Mouse (Mus musculus): ENCODE measurements around the gene Cdh22.

Gene Cdh22

DNA sequence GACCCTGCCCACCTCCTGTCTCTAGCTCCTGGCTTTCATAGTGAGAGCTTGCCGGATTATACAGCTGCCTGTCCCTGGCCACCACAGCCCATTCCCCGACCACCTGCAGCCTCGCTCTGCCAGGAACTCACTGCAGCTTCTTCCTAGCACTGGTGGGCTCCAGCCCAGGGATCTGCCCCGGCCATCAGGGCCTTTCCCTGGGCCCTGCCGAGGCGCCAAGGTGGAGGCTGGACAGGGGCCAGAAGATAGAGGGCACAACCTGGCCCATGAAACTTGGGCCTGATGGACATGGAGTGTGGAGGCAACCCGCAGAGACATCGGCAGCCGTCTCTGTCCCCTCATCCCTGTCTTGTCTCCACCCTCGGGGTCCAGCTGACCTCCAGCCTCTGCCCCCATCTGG is 21.6 kb upstream of the Cdh22 start:
- CTCF ChIA-PET, result interaction anchor here in 3 of 4 experiments (0.6 to 0.9 kb wide), 3 partner anchors 81 to 338 kb away, joined by 3 to 4 read pairs (median 3); no protein-coding TSS in a partner anchor
- POLR2A ChIA-PET, result no interaction called here

DNA sequence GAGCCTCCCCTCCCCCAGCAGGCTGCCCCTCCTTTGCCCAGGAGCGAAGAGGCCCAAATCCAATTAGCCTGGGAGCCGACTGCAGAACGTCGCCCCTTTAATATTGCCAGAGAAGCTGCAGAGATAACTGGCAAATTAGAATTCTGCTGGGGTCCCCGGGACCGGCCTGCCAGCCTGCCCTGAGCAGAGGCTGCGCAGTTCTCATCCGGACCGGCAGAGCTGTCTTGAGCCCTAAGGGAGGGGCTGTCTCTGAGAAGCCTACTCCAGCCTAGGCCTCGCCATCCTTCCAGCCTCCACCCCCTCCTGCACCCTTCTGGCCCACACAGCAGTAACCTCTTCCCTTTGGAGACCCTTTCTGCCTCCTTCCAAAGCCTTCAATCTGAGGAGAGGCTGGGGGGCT is 19.2 kb upstream of the Cdh22 start:
- CTCF ChIA-PET, result interaction anchor here in 2 of 4 experiments (0.5 to 1.2 kb wide), 3 partner anchors 16 to 179 kb away, joined by 4 to 5 read pairs (median 4); no protein-coding TSS in a partner anchor
- POLR2A ChIA-PET, result interaction anchor here in 1 of 4 experiments (0.6 to 0.7 kb wide), 2 partner anchors 73 to 714 kb away, joined by 3 read pairs; partner anchors contain the start of gene Elmo2

DNA sequence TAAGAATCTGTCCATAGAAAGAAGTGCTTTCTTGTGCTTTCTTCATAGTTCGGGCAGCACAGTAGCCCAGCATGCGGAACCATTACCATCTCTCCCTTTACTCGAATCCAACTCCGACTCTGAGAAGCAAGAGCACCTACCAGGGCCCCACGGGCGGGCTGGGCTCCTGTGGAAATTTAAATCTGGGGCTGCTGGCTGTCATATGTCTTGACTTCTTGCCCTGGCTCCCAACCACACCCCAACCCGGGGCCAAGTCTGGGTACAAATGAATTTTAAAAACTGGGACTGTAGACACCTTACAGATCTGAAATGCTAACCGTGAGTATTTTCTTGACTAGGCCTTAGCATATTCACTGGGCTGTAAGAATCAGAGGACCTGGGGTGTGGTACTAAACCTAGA is 18.6 kb upstream of the Cdh22 start:
- ChIA-PET POLR2A (interaction anchor here in 1 of 4 experiments (1.6 kb wide), 1 partner anchor 9 kb away, joined by 4 read pairs; no protein-coding TSS in a partner anchor), CTCF (interaction anchor here in 1 of 4 experiments (1.2 kb wide), 1 partner anchor 84 kb away, joined by 4 read pairs; no protein-coding TSS in a partner anchor)

DNA sequence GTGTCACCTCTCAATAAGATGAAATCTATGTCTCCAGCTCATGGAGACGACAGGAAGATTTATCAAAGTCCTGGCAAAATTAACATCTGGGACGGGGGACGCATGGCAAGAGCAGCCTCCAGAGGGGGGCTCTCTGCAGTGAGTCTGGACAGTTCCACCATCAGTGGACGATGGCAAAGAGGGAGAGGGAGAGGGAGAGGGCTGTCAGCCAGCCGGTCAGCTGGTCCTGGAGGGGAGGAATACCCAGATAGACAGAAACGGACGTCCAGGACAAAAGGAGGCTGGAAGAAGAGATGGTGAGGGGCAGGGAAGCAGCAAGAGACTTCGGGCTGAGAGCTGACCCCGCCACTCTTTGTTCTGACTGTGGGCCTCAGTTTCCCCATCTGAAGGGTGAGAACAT is 18.1 kb upstream of the Cdh22 start:
- ChIA-PET POLR2A (interaction anchor here in 1 of 4 experiments (1.6 kb wide), 1 partner anchor 9 kb away, joined by 4 read pairs; no protein-coding TSS in a partner anchor), CTCF (interaction anchor here in 1 of 4 experiments (0.8 kb wide), 1 partner anchor 314 kb away, joined by 3 read pairs; no protein-coding TSS in a partner anchor)

DNA sequence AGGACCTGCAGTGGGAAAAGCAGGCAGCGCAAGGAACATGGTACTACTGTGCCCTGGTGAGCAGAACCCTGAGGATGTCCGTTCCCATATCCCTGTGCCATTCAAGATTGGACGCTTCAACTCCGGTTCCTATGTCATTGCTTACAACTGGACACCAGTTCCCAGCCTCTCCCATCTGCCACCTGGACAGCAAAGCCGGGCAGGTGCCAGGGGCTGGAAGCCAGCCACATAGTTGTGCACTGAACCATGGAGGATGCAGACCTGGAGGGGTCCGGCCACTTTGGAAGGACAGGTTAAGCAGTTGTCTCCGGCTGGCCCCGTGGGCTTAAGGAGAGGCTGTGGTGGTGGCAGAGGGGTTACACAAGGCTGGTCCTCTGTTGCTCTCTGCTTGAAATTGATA is 17.7 kb upstream of the Cdh22 start:
- CTCF ChIA-PET, result interaction anchor here in 2 of 4 experiments (0.5 to 0.8 kb wide), 3 partner anchors 81 to 314 kb away, joined by 3 read pairs; no protein-coding TSS in a partner anchor
- POLR2A ChIA-PET, result interaction anchor here in 1 of 4 experiments (1.6 kb wide), 1 partner anchor 10 kb away, joined by 4 read pairs; no protein-coding TSS in a partner anchor

DNA sequence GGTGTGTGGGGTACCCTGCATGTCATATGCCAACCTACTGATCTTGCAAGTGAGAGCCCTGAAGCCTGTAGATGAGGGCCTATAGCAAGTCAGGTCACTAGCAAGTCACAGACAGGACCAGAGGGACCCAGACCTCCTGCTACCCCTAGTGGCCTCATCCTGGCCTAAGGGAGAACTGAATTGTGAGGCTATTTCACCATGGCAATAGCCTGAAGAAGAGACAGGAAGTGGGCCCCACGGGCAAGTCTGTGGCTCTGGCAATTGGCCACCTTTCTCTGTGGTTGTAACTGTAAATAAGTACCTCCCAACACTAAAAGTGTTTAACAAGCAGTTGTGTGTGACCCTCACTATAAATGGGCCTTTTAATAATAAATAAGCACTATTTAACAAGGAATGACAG is 16.2 kb upstream of the Cdh22 start:
- ChIA-PET CTCF (no interaction called here), POLR2A (no interaction called here)

DNA sequence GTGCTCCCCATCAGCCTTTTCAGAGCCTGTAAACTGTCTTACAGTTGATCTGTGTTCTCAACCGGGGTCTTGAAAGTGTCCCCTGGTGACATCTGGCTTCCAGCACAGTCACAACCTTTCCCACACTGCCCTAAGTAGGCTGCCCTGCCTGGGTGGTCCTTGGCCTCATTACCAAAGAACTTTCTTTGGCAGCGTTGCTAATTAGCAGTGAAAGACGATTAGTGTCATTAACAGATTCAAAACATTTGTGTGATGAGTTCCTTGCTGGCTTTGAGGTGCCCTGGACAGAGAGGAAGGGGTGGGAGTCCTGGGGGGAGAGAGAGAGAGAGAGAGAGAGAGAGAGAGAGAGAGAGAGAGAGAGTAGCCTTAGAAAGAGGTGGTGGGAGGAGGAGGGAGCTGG is 14.3 kb upstream of the Cdh22 start:
- CTCF ChIA-PET, result interaction anchor here in 2 of 4 experiments (0.6 to 0.7 kb wide), 3 partner anchors 94 to 293 kb away, joined by 3 to 5 read pairs (median 3); no protein-coding TSS in a partner anchor
- POLR2A ChIA-PET, result interaction anchor here in 2 of 4 experiments (0.6 kb wide), 2 partner anchors 171 to 202 kb away, joined by 3 read pairs; no protein-coding TSS in a partner anchor

DNA sequence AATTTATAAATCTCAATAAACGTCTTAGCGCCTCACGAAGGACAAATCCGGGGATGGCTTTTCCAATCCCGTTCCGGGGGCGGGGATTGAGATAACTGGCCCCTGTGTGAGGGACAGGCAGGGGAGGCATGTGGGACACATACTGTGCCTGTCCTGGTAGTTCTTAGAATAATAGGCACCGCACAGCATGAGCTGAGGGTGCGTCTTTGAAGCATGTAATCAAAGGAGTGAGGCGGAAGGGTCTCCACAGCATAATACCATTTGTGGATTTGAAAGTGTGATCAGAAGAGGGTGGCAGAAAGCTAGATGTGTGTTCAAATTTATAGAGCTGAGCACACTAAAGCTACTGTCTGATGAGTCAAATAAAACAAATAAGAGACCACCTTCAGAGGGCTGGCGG is 11.7 kb upstream of the Cdh22 start:
- POLR2A ChIA-PET, result no interaction called here

DNA sequence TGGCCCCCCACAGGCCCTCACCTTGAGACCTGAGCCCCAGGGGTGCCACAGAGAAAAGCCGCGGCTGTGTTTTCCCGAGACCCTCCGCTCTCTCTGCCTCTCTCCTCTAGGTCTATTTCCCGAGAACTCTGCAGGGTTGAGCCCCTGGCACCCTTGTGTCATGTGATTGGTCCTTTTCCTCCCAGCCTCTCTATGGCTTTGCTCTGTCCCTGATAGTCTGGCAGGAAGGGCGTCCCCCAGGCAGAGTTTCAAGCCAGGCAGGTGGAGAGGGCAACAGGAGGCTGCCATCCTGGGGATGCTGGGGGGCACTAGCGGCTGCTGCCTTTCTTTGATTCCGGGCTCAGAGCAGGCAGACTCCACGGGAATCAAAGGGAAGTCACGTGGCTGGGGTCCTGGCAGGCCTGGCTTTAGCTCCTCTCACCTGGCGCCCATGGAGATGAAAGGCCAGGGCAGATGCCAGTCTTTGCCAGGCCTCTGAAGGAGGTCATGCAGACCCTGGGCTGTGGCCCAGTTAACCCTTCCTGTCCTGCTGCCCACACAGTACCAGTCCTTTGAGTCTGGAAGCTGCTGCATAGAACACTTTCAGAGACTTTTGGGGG is 8.6 kb upstream of the Cdh22 start:
- CTCF ChIA-PET, result no interaction called here
- POLR2A ChIA-PET, result interaction anchor here in 1 of 4 experiments (0.6 kb wide), 1 partner anchor 44 kb away, joined by 4 read pairs; no protein-coding TSS in a partner anchor

More for the DNA sequence above, 11.7 kb upstream of the Cdh22 start:
- CTCF ChIA-PET, result no interaction called here

DNA sequence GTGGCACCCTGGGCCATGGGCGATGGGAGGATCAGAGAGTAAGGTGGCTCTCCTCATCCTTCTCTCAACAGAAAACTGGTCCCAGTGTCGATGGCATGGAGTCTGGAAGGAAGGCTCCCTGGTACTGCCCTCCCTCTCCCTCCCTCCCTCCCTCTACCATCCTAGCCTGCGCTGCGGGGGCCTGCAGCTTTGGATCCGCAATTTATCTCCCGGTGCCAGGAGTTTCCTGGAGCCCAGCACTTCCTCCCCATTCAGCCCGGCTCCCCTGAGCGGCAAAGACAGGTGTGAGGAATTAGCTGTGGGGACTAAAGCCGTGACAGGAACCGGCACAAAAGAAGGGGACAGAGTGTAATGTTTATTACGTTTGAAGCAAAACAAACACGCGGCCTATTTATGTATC is 7.9 kb upstream of the Cdh22 start:
- POLR2A ChIA-PET, result interaction anchor here in 1 of 4 experiments (0.6 kb wide), 1 partner anchor 43 kb away, joined by 4 read pairs; no protein-coding TSS in a partner anchor
- CTCF ChIA-PET, result no interaction called here

DNA sequence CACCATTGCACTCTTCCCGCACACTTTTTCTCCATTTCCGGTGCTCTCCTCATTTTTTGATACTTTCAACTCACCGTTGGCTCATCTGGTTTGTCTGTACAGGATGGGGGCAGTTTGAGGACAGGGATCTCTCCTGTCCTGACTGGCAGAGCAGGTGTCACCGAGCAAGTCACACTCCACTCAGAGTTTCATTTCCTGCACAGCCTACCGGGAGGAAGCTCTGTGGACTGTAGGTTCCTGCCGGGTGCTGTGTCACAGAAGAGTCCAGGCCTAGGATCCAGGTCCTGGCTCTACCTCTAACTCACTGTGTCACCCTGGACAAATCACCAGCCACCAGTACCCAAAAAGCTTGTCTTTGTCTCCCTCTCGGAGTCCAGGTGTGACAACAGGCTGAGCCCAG is 7.1 kb upstream of the Cdh22 start:
- ChIA-PET POLR2A (interaction anchor here in 1 of 4 experiments (0.6 kb wide), 1 partner anchor 79 kb away, joined by 4 read pairs; no protein-coding TSS in a partner anchor), CTCF (no interaction called here)

DNA sequence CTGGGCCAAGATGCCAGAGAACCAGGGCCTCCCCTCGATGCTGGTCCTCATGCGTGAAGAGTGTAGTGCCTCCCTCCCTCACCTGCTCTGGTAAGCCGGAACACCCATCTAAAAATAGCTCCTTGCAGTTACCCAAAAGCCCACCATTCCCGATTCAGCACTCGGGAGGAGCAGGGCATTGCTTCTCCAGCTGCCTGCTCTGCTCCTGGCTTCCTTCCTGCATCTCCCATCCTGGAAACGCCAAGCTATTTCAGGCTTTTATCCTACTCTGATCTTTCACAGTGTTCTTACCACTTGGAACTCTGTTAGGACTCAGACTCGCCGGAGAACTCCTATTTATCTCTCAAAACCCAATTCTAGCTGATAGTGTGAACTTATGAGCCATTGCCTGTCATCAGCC is 5.7 kb upstream of the Cdh22 start:
- ChIA-PET CTCF (interaction anchor here in 1 of 4 experiments (2.1 kb wide), 1 partner anchor 279 kb away, joined by 6 read pairs; no protein-coding TSS in a partner anchor), POLR2A (no interaction called here)

DNA sequence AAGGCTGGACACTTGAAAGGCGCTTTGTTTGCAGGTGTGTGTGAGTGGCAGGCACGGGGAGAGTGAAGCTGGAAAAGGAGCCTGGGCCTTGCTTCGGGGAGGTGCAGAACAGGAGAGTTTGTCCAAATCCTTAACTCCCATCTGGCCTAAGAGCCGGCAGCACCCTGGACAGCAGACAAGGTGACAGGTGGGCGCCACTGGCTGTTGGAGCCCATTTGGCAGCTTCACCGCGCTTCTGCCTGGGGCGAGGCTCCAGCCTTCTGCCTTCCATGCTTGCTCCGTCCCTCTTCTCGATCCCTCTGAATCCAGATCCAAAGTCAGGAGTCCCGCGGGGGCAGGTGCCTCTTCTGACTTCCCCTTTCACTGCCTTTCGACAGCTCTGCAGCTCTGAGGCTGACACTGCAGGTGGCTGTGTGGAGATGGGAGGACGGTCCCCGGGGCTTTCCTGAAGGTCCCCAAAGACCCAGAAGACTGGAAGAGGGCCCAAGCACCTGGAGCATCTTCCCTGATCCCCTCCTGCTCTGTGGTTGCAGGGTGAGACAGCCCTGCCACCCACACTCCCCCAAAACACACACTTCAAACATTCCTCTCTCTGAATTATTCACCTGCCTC is 5.0 kb upstream of the Cdh22 start:
- ChIA-PET CTCF (interaction anchor here in 1 of 4 experiments (2.1 kb wide), 1 partner anchor 278 kb away, joined by 6 read pairs; no protein-coding TSS in a partner anchor), POLR2A (interaction anchor here in 1 of 4 experiments (1.1 kb wide), 1 partner anchor 24 kb away, joined by 3 read pairs; no protein-coding TSS in a partner anchor)

DNA sequence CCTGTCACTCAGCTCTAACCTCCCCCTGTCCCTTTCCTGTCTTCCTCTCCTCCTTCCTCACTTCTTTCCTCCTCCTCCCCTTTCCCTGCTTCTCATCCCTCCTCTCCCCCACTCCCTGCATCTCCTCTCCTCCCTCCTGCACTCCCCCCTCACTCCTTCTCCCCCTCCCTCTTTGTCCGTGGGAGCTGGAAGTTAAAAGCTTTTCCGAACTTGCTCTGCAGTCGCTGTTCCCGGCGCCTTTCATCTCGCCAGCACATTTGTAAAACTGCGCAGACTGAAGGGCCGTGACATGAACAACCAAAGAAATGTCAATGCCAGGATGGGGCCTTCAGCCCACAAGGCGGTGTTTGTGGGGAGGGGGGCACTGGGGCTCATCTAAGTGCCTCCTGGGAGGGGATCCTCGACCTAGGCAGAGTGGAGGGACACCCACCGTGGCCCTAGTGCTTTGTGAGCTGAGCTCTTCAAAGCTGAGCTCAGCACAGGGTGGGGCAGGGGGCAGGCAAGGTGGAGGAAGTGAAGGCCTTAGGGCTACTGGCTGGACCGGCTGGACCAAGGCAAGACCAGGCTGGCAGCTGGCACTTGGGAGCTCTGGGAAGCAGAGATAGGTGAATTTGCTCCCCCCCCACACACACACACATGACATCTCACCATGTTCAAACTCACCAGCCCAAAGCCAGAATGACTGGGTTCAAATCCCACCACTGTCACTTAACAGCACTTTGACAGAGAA is 3.9 kb upstream of the Cdh22 start:
- ChIA-PET CTCF (interaction anchor here in 1 of 4 experiments (1.1 to 2.1 kb wide), 2 partner anchors 111 to 277 kb away, joined by 3 to 6 read pairs; no protein-coding TSS in a partner anchor), POLR2A (interaction anchor here in 2 of 4 experiments (0.6 to 1.1 kb wide), 3 partner anchors 23 to 1230 kb away, joined by 3 to 5 read pairs (median 3); no protein-coding TSS in a partner anchor)

DNA sequence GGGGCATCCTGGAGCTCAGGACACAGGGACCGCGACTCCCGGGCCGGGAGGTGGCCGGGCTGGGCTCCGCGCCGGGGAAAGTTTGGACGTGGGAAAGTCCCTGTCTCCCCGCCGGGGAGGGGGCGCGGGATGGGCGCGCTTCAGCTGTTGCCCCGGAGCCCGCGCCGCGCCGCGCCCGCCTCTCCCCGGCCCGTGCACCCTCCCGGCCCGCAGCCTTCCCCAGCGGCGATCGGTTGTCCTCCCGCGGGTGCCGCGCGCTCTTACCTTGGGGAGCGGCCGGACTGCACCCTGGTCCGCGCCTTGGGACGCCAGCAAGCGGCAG is 401 bp downstream of the Cdh22 start:
- ChIA-PET POLR2A (interaction anchor here in 2 of 4 experiments (0.6 to 1.4 kb wide), 2 partner anchors 10 to 93 kb away, joined by 3 read pairs; no protein-coding TSS in a partner anchor), CTCF (interaction anchor here in 3 of 4 experiments (0.5 to 1.5 kb wide), 11 partner anchors 13 to 222 kb away, joined by 3 to 7 read pairs (median 3); no protein-coding TSS in a partner anchor)

DNA sequence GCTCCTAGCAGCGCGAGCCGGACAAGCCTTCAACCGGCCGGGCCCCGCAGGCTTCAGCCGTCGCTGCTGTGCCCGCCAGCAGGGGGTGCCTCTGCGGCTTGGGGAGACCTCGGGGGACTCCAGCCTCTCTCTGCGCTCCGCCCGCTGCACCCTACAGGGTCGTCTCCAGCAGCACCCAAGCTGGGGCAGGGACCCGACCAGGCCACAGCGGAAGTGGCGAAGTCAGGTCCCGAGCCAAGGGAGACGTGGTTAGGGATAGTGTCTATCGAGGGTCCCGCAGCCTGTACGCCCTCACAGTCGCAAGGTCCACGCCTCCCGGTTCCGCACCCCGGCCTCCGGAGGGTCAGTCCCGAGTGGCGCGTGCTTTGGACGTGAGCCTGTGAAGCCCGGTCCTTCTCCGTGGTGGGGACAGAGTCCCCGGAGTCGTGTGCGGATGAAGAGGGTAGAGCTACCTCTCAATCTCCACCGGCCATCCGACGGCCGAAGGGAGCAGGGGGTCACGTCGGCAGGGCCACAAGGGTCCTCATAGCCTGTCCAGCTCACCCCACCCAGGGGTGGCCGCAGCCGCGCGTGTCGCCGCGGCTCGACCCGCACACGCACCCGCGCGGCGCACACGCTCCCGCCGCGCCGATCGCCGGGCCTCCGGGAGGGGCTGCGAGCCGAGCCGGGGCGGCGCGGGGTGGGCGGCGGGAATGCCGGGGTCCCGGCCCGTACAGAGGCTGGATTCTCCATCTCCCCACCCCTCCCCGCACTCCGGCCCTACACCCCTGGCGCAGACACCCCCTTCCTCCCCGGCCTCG is 962 bp downstream of the Cdh22 start:
- ChIA-PET POLR2A (interaction anchor here in 2 of 4 experiments (0.6 to 1.4 kb wide), 4 partner anchors 9 to 92 kb away, joined by 3 to 5 read pairs (median 3); no protein-coding TSS in a partner anchor), CTCF (interaction anchor here in 3 of 4 experiments (0.5 to 1.5 kb wide), 12 partner anchors 12 to 265 kb away, joined by 3 to 7 read pairs (median 3); no protein-coding TSS in a partner anchor)

DNA sequence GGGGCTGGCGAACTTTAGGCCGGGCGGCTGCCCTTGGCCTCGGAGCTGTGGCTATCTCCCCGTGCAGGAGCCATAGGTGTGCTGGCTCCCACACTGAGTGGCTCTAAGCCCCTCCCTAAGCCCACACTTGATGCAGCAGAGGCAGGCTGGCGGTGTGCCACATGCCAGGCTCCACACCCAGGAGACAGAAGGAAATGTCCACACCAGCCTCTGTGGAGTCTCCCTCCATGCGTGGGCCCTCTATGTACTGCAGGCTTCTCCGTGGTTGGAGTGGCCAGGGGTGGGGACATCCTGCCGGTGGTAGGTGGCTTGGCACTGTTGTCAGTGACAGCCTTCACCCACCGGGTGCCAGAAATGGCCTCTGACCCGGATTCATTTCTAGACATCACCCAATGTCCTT is 5.6 kb downstream of the Cdh22 start:
- ChIA-PET POLR2A (no interaction called here), CTCF (no interaction called here)

DNA sequence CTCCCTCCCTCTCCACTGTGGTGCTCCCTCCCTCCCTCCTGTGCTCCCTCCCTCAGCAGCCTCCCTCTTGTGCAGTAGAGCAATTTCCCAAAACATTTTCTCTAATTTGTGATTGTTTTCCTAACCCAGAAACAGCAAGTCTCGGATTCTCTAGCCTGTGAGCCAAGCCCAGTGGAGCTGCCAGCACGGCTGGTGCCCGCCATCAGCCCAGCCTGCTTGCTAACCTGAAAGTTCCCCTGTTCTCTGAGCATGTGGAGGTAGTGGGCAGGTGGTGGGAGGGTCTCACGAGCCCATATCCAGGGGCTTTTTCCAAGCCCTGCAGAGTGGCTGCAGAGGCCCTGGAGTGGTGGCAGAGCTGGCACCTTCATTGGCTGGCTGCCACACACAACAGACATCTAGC is 10.8 kb downstream of the Cdh22 start:
- ChIA-PET POLR2A (interaction anchor here in 2 of 4 experiments (0.5 to 1.4 kb wide), 4 partner anchors 10 to 545 kb away, joined by 3 read pairs; no protein-coding TSS in a partner anchor), CTCF (interaction anchor here in 1 of 4 experiments (1.6 kb wide), 1 partner anchor 12 kb away, joined by 4 read pairs; no protein-coding TSS in a partner anchor)
